Mouse (Mus musculus) kidney, adult 2 months (tissue): ENCODE data around the gene Prcc.

Source experiments
- CTCF ChIP-seq: fragments of 200-500 bp; conservative IDR thresholded peaks from 2 replicates; pipeline ENCODE4 v1.5.1; 2011; ENCODE audit warnings: low read depth, mild to moderate bottlenecking, control low read depth, low read length, moderate library complexity, mixed read lengths; ENCODE audit not compliant: insufficient read depth, insufficient read length
- POLR2A ChIP-seq: fragments of 200-500 bp; IDR thresholded peaks from one replicate; pipeline ENCODE4 v1.6.1; 2011; ENCODE audit warnings: low read depth, low read length, control low read depth

GRCm38 (mm10) chr3:87907906-87908305, 22.5 kb upstream of the Prcc start:
- no peak for TF ChIP-seq CTCF
- TF ChIP-seq POLR2A, result no peak
